Mouse (Mus musculus) c-Kit-positive CD71-positive TER-119-negative erythroid progenitor cells, embryonic 14.5 days (primary cell): ENCODE data around the gene AL607142.1.

ENCODE experiments used
- DNase-seq: peaks from one replicate; pipeline ENCODE4 v3.0.0-alpha.2; 2013; ENCODE audit warnings: low read depth

The AL607142.1 gene

GRCm38 (mm10) chr4:120064696-120065095 lies at the start of gene AL607142.1:
Gene AL607142.1 (plus strand): TSS chr4:120064996.
- no peak for DNase-seq

- no peak for DNase-seq
Measured at GRCm38 (mm10) chr4:120018426-120018825, 46.4 kb upstream of the AL607142.1 start.

GRCm38 (mm10) chr4:120022392-120022791 lies 42.4 kb upstream of the AL607142.1 start:
- no peak for DNase-seq

GRCm38 (mm10) chr4:120023221-120023840 lies 41.5 kb upstream of the AL607142.1 start:
- no peak for DNase-seq

GRCm38 (mm10) chr4:120024071-120024470 lies 40.7 kb upstream of the AL607142.1 start:
- DNase-seq, result no peak

GRCm38 (mm10) chr4:120027671-120028070 lies 37.1 kb upstream of the AL607142.1 start:
- no peak for DNase-seq

- no peak for DNase-seq
Measured at GRCm38 (mm10) chr4:120029937-120030336, 34.9 kb upstream of the AL607142.1 start.

- no peak for DNase-seq
Measured at GRCm38 (mm10) chr4:120032320-120032983, 32.3 kb upstream of the AL607142.1 start.

- DNase-seq, result no peak
Measured at GRCm38 (mm10) chr4:120032984-120033355, 31.8 kb upstream of the AL607142.1 start.

GRCm38 (mm10) chr4:120036294-120036693 lies 28.5 kb upstream of the AL607142.1 start:
- DNase-seq, result no peak

GRCm38 (mm10) chr4:120037007-120037406 lies 27.8 kb upstream of the AL607142.1 start:
- no peak for DNase-seq

GRCm38 (mm10) chr4:120041520-120041919 lies 23.3 kb upstream of the AL607142.1 start:
- no peak for DNase-seq

GRCm38 (mm10) chr4:120042480-120042879 lies 22.3 kb upstream of the AL607142.1 start:
- no peak for DNase-seq

GRCm38 (mm10) chr4:120044612-120045011 lies 20.2 kb upstream of the AL607142.1 start:
- no peak for DNase-seq

GRCm38 (mm10) chr4:120045131-120045537 lies 19.7 kb upstream of the AL607142.1 start:
- no peak for DNase-seq

- DNase-seq, result no peak
Measured at GRCm38 (mm10) chr4:120045871-120046270, 18.9 kb upstream of the AL607142.1 start.

- no peak for DNase-seq
Measured at GRCm38 (mm10) chr4:120047060-120047459, 17.7 kb upstream of the AL607142.1 start.

- no peak for DNase-seq
Measured at GRCm38 (mm10) chr4:120048274-120048673, 16.5 kb upstream of the AL607142.1 start.

GRCm38 (mm10) chr4:120049857-120050256 lies 14.9 kb upstream of the AL607142.1 start:
- DNase-seq, result no peak

GRCm38 (mm10) chr4:120052481-120052880 lies 12.3 kb upstream of the AL607142.1 start:
- DNase-seq, result no peak

- DNase-seq, result no peak
Measured at GRCm38 (mm10) chr4:120053026-120054005, 11.5 kb upstream of the AL607142.1 start.

- no peak for DNase-seq
Measured at GRCm38 (mm10) chr4:120054145-120054544, 10.7 kb upstream of the AL607142.1 start.

GRCm38 (mm10) chr4:120056451-120056850 lies 8.3 kb upstream of the AL607142.1 start:
- DNase-seq, result no peak
